Mouse (Mus musculus): ENCODE results near the gene Rbm17.
"Not testable (repeated sequence)": the region's sequence is repeated elsewhere in the genome, so short reads cannot be mapped to it uniquely, and the experiment has no call there.

The Rbm17 gene

DNA sequence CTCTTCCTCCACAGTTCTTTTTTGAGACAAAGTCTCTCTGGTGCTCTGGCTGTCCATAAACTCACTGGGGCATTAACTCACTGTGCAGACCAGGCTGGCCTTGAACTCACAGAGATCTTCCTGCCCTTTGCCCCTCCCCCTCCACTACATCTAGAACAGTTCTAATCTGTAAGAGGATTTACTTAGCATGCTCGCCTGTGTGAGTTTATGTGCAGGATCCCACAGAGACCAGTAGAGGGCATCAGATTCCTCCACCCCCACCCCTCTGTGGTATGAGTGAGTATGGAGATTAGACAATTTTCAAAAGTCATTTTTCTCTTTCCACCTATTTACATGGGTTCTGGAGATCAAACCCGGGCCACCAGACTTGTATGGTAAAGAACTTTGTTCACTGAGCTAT, 56.3 kb downstream of the Rbm17 start:
- in situ Hi-C loops (cut with MboI; ENCODE audit: low sequenced_read_pairs) = no loop called here

DNA sequence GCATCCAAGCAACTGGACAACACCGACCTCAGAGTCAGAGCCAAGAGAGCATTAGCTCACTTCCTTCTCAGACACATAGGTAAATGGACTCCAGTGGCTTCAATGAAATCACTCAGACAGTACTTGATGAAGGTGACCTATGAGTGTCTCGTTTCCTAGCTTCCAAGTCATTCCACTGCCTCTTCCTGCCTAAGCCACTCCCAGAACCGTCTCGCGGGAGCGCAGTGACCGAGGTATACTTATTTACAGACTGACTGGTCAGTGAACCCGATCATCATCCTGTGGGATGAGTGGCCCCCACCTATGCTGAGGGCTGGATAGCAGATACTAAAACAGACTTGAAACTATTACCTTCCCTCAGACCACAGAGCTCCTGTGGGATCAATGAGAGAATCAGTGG, 57.9 kb downstream of the Rbm17 start:
- in situ Hi-C loops (cut with MboI; ENCODE audit: low sequenced_read_pairs) = no loop called here

DNA sequence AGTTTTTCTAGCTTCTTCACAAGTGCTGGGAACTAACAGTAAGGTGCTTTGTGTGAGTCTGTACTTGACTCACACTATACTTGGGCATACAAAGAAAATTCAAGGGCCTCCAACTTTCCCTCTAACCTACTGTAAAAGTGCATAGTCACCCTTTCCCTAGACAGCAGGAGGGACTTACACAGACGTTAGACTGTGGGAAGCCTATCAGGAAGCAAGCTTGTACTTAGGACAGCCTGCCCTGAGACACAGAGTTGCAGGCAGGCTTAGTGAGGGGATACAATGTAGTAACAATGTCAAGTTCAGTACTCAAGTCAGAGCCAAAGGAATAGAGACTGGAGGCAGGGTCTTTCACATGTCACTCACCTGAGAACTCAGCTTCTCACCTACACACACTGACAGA, 58.6 kb downstream of the Rbm17 start:
- in situ Hi-C loops (cut with MboI; ENCODE audit: low sequenced_read_pairs) = no loop called here

DNA sequence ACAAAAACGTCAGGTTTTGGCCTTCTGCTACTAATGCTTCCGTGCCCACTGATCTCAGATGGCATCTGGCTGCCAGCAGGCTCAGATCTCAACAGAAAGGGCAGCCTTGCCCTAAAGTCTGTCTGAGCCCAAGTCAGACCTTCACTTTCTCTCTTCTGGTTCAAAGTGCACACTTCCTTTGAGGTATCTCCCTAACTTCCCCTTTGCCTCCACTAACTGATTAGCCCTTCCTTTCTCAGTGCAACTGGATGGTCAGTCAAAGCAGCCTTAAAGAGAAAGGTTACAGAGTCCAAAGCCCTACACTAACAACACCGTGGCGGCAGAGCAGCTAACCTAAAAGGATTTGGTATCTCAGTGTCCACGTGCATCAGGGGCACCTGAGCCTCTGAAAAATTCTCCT, 59.6 kb downstream of the Rbm17 start:
- in situ Hi-C loops (cut with MboI; ENCODE audit: low sequenced_read_pairs) = no loop called here

DNA sequence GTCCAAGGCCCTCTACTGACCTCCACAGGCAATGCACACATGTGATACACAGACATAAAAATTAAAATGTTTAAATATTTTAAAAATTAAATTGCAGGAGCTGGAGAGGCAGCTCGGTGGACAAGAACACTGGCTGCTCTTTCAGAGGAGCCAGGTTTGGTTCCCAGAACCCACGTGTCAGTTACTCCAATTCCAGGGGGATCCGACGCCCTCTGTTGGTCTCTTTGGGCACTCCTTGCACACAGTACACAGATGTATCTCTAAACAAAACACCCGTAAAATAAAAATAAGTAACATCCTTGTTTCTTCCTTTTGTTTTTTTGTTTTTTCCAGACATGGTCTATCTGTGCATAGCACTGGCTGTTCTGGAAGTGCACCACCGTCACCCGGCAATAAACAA, 60.8 kb downstream of the Rbm17 start:
- in situ Hi-C loops (cut with MboI; ENCODE audit: low sequenced_read_pairs) = no loop called here

DNA sequence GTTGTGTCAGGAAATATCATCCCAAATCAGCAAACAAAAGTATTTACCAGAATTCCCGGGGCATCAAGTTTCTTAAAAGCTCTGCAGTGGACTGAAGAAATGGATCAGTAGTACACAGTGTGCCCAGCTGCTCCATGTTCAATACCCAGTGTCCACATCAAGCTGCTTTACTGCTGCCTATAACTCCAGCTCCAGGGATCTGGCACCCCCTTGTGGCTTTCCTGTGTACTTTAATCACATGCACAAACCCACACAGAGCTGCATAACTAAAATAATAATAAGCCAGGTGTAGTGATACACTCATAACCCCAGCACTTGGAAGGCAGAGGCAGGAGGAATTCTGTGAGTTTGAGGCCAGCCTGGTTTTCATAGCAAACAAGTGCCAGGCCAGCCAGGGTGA, 61.3 kb downstream of the Rbm17 start:
- in situ Hi-C loops (cut with MboI; ENCODE audit: low sequenced_read_pairs) = no loop called here

DNA sequence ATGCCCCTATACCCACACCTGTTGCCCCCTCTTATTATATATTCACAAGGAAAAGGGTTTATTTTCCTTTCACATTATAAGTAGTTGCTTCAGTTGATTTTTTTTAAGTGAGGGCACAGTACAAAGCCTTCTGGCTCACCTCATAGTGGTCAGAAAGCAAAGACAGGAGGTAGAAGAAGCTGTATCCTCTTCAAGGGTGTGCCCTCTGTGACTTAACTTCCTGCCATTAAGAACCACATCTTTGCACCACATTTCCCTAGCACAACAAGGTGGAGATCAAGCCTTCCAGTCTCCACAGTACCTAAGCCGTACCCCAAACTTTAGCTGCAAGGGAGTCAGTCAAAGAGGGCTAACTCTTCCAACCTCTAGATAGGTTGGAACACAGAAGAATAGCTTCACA, 61.8 kb downstream of the Rbm17 start:
- in situ Hi-C loops (cut with MboI; ENCODE audit: low sequenced_read_pairs) = no loop called here

DNA sequence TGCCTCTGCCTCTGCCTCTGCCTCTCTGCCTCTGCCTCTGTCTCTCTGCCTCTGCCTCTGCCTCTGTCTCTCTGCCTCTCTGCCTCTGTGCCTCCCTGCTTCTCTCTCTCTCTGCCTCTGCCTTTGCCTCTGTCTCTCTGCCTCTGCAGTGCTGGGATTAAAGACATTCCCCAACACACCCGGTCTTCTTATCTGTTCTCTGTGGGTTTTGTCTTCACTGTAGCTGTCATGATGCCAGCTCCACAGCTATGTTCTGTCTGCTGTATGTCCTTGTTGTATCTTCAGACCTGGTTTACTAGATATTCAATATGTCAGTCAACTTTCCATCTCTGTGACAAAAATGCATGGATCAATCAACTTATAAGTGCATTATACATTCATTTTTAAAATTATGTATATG, 62.4 kb downstream of the Rbm17 start:
- in situ Hi-C loops (cut with MboI; ENCODE audit: low sequenced_read_pairs) = not testable (repeated sequence)

DNA sequence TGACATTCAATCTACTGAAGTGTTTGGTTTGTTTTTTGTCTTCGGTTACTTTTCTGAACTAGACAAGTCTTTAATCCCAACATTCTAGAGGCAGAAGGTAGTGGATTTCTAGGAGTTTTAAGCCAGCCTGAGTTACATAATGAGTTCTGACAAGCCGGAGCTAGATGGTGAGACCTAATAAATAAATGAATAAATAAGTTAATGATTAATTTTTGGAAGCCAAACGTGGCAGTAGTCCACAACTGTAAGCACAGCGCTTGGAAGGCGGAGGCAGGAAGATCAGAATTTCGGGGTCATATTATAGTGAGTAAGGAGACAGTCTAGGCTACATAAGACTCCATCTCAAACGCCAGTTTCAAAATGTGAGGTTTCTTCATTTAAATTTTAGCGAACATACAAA, 68.0 kb downstream of the Rbm17 start:
- in situ Hi-C loops (cut with MboI; ENCODE audit: low sequenced_read_pairs) = no loop called here
